Mouse (Mus musculus): ENCODE measurements at regions not wholly inside any gene's neighbourhood (a gene's known extent, or its start where the extent isn't known, plus 50 kb on each side); places are given as distances from the start of the nearest gene placed in this dataset.
A peak's percentile ranks its signal among the peaks of the same experiment; 100 is the strongest.

DNA sequence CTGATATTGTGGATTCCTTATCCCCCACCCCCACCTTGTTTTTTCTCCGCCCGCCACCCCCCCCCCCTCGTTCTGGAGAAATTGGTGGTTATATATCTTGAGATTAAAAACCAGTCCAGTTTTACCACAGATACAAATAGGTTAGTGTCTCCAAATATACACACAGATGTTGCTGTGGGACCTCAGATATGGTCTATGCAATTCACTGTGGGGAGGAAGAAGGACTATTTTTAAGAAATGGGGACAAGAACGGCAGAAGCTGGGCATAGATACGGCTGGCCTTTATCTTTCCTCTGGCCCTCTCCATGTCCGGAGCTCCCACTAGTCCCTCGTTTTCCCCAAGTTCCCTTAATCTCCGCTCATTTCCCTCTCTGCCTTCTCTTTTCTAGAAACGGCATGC is 89.0 kb upstream of the Rap1b start:
- ATAC-seq (replicated peaks; ENCODE audit: low FRiP score, low TSS enrichment, poor library complexity, severe bottlenecking), result peak; percentile 91

DNA sequence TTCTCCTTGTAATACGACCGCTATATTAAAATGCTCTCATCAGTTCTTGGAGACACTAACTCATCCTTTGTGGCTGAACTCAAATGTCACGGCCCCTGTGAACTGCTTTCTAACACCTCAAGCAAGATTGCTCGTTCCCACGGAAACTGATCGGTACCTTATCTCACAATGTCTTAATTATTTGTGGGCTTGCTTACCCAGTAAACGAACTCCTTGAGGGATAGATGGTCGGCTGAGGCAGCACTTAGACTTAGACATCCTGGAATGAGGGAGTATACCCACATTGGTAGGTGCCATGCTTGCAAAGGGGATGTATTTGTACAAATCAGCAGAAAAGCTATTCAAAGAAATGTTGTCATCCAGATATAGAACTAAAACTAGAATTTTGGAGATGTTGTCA is 92.9 kb upstream of the Rap1b start:
- ATAC-seq (replicated peaks; ENCODE audit: low FRiP score, low TSS enrichment, poor library complexity, severe bottlenecking), result no peak

GRCm38 (mm10) chr10:117940441-117941265 is 94.8 kb upstream of the Rap1b start:
- no peak for ATAC-seq (replicated peaks; ENCODE audit: low FRiP score, low TSS enrichment, poor library complexity, severe bottlenecking)

- ATAC-seq (replicated peaks; ENCODE audit: low FRiP score, low TSS enrichment, poor library complexity, severe bottlenecking), result no peak
Measured at GRCm38 (mm10) chr10:117941266-117941651, 95.4 kb upstream of the Rap1b start.

GRCm38 (mm10) chr10:117943702-117944307 is 98.0 kb upstream of the Rap1b start:
- ATAC-seq (replicated peaks; ENCODE audit: low FRiP score, low TSS enrichment, poor library complexity, severe bottlenecking), result no peak

- no peak for ATAC-seq (replicated peaks; ENCODE audit: low FRiP score, low TSS enrichment, poor library complexity, severe bottlenecking)
Measured at GRCm38 (mm10) chr10:117947191-117947590, 101.4 kb upstream of the Rap1b start.

- ATAC-seq (replicated peaks; ENCODE audit: low FRiP score, low TSS enrichment, poor library complexity, severe bottlenecking), result no peak
Measured at GRCm38 (mm10) chr10:117947911-117948310, 102.1 kb upstream of the Rap1b start.

GRCm38 (mm10) chr10:117952116-117953025 is 106.5 kb upstream of the Rap1b start:
- ATAC-seq (replicated peaks; ENCODE audit: low FRiP score, low TSS enrichment, poor library complexity, severe bottlenecking), result no peak

GRCm38 (mm10) chr10:117953026-117953711 is 107.3 kb upstream of the Rap1b start:
- ATAC-seq (replicated peaks; ENCODE audit: low FRiP score, low TSS enrichment, poor library complexity, severe bottlenecking), result 0 out of 2 replicates have a peak, but pooled peaks have one; percentile 20

- ATAC-seq (replicated peaks; ENCODE audit: low FRiP score, low TSS enrichment, poor library complexity, severe bottlenecking), result no peak
Measured at GRCm38 (mm10) chr10:117956174-117956950, 110.5 kb upstream of the Rap1b start.

DNA sequence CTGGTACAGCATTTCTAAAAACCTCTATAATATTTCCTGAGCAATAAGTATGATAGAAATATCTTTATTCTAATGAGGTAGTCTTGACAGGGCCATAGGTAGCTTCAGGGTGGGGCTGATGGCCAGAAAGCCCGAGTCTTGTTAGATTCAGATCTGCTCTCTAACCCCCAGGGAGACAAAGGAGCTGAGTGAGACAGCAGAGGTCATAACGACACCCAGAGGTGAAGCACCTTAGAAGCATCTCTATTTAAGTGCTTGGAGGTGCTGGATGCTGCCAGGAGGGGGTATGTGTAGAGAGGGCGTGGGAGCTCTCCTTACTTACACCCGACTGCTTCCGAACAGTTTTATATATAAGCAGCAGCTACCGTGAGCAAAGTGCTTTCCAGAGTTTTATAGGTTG is 128.9 kb upstream of the Rap1b start:
- ATAC-seq (replicated peaks; ENCODE audit: low FRiP score, low TSS enrichment, poor library complexity, severe bottlenecking), result no peak

DNA sequence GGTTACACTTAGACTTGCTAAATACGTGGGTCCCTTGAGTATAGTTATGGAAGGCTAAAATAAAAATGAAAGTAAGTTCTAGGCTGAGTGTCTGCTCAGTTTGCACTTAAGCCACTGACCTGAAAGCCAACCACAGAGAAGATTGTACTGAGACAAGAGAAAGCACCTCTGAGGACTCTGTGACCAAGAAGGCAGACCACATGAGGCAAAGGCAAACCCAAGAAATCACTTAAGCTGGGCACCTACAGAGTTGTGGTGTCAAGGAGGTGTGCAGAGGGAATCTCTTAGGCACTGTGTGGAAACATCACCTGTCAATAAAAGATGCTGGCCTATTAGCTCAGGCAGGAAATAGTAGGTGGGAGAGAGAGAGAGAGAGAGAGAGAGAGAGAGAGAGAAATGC is 129.6 kb upstream of the Rap1b start:
- ATAC-seq (replicated peaks; ENCODE audit: low FRiP score, low TSS enrichment, poor library complexity, severe bottlenecking), result no peak

GRCm38 (mm10) chr10:117979091-117979490 is 133.3 kb upstream of the Rap1b start:
- ATAC-seq (replicated peaks; ENCODE audit: low FRiP score, low TSS enrichment, poor library complexity, severe bottlenecking), result peak; percentile 50; the same call in 1 of the 2 replicates

GRCm38 (mm10) chr10:117982611-117983210 is 136.9 kb upstream of the Rap1b start:
- no peak for ATAC-seq (replicated peaks; ENCODE audit: low FRiP score, low TSS enrichment, poor library complexity, severe bottlenecking)

GRCm38 (mm10) chr10:117983271-117983670 is 137.4 kb upstream of the Rap1b start:
- no peak for ATAC-seq (replicated peaks; ENCODE audit: low FRiP score, low TSS enrichment, poor library complexity, severe bottlenecking)

DNA sequence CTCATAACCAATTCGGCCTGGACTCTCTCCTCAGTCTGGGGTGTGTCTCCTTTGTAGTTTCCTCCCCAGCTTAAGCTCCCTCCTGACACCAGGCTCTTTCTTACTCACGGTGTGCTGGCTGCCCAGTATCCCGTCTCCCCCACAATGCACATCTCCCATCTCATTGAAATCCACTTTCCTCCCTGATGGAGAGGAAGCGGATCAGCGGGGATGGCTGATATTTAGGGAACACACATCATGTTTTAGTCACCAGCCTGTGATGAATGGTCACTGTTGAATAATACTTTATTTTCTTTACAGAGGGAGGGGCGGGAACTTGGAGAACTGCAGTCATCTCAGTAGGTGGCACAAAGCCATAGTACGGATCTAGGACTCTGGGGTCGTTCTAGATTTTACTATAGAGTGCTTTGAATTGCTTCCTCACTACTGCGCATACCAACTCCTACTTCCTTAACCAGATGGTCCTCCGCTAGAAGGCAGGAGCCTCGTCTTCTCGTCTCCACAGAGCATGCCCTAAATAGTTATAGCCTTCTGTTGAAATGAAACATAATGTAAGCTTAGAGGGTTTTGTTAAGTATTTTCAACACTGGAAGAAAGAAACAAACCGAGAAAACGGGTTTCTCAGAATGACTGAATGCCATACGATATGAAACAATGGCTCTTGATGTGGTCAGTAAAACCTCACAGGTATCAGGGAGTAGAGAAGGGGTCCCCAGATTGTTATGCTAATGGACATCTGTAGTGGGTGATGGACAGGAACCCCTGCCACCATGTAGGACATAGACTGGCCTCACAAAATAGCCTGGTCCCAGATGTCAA is 139.2 kb upstream of the Rap1b start:
- no peak for ATAC-seq (replicated peaks; ENCODE audit: low FRiP score, low TSS enrichment, poor library complexity, severe bottlenecking)

- no peak for ATAC-seq (replicated peaks; ENCODE audit: low FRiP score, low TSS enrichment, poor library complexity, severe bottlenecking)
Measured at GRCm38 (mm10) chr10:117987620-117988019, 141.8 kb upstream of the Rap1b start.

DNA sequence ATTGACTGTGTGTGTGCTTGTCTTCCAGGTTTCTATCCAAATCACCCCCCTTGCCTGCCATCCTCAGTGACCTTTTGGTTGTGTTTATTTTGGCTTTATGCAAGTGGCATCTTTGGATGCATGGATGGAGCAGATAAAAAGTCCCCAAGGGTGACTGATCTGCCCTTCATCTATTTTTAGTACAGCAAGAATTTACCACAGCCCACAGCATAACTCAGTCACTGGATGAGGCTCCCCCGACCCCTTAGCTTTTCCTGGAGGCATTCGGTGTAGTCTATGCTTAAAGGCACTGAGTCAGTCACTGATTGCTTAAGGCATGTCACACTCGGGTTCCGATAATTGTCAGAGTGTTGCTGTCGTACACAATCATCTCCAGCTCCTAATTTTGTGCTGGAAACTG is 142.2 kb upstream of the Rap1b start:
- ATAC-seq (replicated peaks; ENCODE audit: low FRiP score, low TSS enrichment, poor library complexity, severe bottlenecking), result no peak

Measured in megakaryocyte-erythroid progenitor cell, adult 5-6 weeks (primary cell).